Mouse (Mus musculus): ENCODE measurements around the gene Itpripl1. TPM values are rescaled to one million over a fixed set of nuclear protein-coding genes. Genes with fewer than 3 reads are reported as not detected.
"Not testable (repeated sequence)": the region's sequence is repeated elsewhere in the genome, so short reads cannot be mapped to it uniquely, and the experiment has no call there.

The Itpripl1 gene
- total and polyA plus RNA-seq, 3 experiments = 7.9 to 17.6 (median 14.4) TPM

DNA sequence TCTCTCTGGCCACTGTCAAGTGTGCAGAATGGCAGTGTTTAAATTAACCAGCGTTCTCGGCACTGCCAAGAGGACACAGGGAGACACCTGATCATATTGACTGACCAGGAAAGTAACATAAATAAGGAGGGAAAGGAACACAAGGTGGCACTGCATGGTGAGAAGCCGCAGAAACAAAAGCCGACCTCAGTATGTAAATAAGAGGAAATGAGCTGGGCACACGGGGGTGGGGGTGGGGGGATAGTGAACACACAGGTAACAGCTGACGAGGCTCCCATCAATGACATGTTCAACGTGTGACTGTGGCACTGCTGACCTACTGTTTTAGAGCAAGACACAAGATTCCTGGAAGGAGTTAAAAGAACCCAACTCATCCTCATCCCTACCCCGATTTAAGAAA is 11.9 kb downstream of the Itpripl1 start:
- Histone ChIP-seq H3K27me3 (ENCODE audit: control insufficient read depth, insufficient read depth, low read length) (no peaks in the 10 kb centered on the region), H3K9ac (ENCODE audit: low read depth, low read length) (no peak overlapping the region), H3K79me2 (replicated peaks; ENCODE audit: control insufficient read depth, insufficient read depth, low read length) (no peaks in the 10 kb centered on the region; the same call in 1 of the 2 replicates), H3K4me3 (no peak overlapping the region), H3K4me1 (ENCODE audit: control insufficient read depth, insufficient read depth, low read length) (peaks cover under 1% of the 10 kb centered on the region), H3K27ac (no peak overlapping the region), H3K36me3 (ENCODE audit: control insufficient read depth, insufficient read depth, low read length) (no peaks in the 10 kb centered on the region)
- intact Hi-C loops (cut with DNase I) = loop anchor here (5.0 kb wide), 1 partner anchor 59 kb away; the partner anchor contains the start of gene Blvra
- no peak for DNase-seq
- 63% methylated on average over 8 of the region's 8 CpGs for WGBS
- TF ChIP-seq CTCF (IDR thresholded peaks at IDR 0.05) (no peak), EP300 (IDR thresholded peaks at IDR 0.05; ENCODE audit: insufficient read depth, low read depth, low read length) (no peak), POLR2A (IDR thresholded peaks at IDR 0.05; ENCODE audit: insufficient read depth, low read depth, low read length) (no peak)

DNA sequence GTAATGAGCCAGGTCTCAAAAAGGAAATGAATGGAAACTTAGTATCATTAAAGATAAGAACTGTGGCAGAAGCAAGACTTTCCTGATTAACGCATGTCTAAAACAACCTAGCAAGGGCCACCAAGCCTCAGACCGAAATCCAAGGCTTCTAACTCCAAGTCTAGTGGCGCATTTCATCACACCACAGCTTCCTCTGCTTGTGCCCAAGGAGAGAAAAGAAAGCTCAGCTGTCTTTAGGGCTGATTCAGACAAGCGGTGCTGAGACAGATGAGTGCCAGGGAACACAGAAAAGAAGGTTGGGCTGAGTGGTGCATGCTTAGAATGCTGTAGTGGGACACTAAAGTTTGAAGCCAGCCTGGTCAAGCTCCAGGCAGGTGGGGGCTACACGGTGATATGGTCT is 14.3 kb downstream of the Itpripl1 start:
- no peak overlapping the region for H3K27ac ChIP-seq
- no peaks in the 10 kb centered on the region for H3K27me3 ChIP-seq (ENCODE audit: control insufficient read depth, insufficient read depth, low read length)
- H3K4me1 ChIP-seq (ENCODE audit: control insufficient read depth, insufficient read depth, low read length) = no peaks in the 10 kb centered on the region
- TF ChIP-seq CTCF (IDR thresholded peaks at IDR 0.05) (no peak), POLR2A (IDR thresholded peaks at IDR 0.05; ENCODE audit: insufficient read depth, low read depth, low read length) (no peak), EP300 (IDR thresholded peaks at IDR 0.05; ENCODE audit: insufficient read depth, low read depth, low read length) (no peak)
- DNase-seq = no peak
- 60% methylated on average over 5 of the region's 5 CpGs for WGBS
- no peak overlapping the region for H3K4me3 ChIP-seq
- intact Hi-C loops (cut with DNase I) = no loop called here
- no peaks in the 10 kb centered on the region; the same call in 1 of the 2 replicates for H3K79me2 ChIP-seq (replicated peaks; ENCODE audit: control insufficient read depth, insufficient read depth, low read length)
- H3K36me3 ChIP-seq (ENCODE audit: control insufficient read depth, insufficient read depth, low read length) = no peaks in the 10 kb centered on the region
- H3K9ac ChIP-seq (ENCODE audit: low read depth, low read length) = no peak overlapping the region

DNA sequence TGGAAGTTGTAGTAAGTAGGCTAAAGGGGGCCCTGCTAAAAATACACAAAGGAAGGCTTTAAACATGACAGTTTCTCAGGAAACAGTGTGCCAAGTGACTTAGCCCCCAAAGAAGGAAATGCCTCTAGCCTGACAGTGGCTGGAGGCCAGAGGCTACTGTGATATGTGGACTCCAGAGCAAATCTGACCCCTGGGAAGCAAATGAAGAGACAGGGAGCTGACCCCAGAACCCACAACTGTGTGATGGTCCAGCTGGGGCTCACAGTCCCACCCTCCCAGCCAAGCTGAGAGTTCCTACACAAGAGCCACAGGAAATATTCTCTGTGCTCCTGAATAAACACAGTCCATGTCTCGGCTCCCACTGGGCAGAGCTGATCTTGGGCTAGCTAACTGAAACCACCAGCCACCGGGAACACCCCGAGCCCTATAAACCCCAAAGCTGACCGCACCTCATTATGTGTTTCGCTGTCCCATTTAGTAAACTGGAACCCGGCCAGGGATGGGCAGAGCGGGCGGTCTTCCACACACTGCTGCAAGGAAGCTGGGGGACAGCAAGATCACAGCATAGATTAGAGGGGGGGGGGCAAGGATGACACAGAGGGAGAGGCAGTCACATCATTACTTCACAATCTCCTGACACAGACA is 21.5 kb downstream of the Itpripl1 start:
- peaks cover 5% of the 10 kb centered on the region for H3K4me1 ChIP-seq (ENCODE audit: control insufficient read depth, insufficient read depth, low read length)
- H3K4me3 ChIP-seq = peak overlapping the region; percentile 12; the same call in 1 of the 2 replicates
- H3K9ac ChIP-seq (ENCODE audit: low read depth, low read length) = no peak overlapping the region
- intact Hi-C loops (cut with DNase I) = loop anchor here (1.0 kb wide), 1 partner anchor 22 kb away; the partner anchor contains the start of gene Itpripl1
- no peaks in the 10 kb centered on the region for H3K36me3 ChIP-seq (ENCODE audit: control insufficient read depth, insufficient read depth, low read length)
- DNase-seq = peak; percentile 35 to 50
- TF ChIP-seq CTCF (IDR thresholded peaks at IDR 0.05) = no peak
- TF ChIP-seq EP300 (IDR thresholded peaks at IDR 0.05; ENCODE audit: insufficient read depth, low read depth, low read length) = no peak
- TF ChIP-seq POLR2A (IDR thresholded peaks at IDR 0.05; ENCODE audit: insufficient read depth, low read depth, low read length) = no peak
- H3K27ac ChIP-seq = peak overlapping the region; percentile 73
- 41% methylated on average over 8 of the region's 8 CpGs for WGBS
- no peaks in the 10 kb centered on the region for H3K79me2 ChIP-seq (replicated peaks; ENCODE audit: control insufficient read depth, insufficient read depth, low read length)
- no peaks in the 10 kb centered on the region for H3K27me3 ChIP-seq (ENCODE audit: control insufficient read depth, insufficient read depth, low read length)

DNA sequence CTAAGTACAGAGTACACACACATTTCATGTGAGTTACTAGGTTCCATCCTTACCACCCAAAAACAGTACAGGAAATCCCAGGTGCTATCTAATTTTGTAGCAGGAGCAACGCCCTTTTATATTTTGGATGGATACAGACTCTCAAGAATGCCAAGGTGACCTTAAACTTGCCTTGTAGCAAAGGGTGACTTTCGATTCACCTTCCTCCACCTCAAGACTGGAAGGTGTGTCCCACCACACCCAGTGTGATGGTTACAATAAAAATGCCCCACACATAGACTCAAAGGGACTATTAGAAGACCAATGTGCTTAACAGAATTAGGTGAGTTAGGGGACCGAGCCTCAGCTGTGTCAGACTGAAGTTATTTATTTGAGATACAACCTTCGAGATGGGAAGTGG is 34.3 kb downstream of the Itpripl1 start:
- H3K36me3 ChIP-seq (ENCODE audit: control insufficient read depth, insufficient read depth, low read length) = no peaks in the 10 kb centered on the region

DNA sequence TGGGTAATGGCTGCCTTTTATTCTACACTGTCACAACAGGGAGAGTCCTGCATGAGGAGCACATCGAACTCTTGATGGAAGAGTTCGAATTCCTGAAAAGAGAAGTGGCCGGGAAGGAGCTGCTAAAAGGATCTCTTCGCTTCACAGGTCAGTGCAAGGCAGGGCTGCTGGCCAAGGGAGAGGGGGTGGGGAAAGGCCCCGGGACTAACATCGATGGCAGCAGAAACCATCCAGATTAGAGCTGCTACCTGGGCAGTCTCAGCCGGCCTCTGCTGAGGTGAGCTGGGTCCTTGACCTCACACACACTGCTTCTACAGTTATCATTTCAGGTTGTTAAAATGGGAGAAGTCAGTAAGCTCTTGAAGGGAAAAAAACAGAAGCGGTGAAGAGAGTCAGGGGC is 51.2 kb downstream of the Itpripl1 start:
- 60% methylated on average over 8 of the region's 8 CpGs for WGBS
- Histone ChIP-seq H3K4me3 (no peak overlapping the region), H3K9ac (ENCODE audit: low read depth, low read length) (no peak overlapping the region), H3K27ac (no peak overlapping the region), H3K79me2 (replicated peaks; ENCODE audit: control insufficient read depth, insufficient read depth, low read length) (no peaks in the 10 kb centered on the region), H3K4me1 (ENCODE audit: control insufficient read depth, insufficient read depth, low read length) (no peaks in the 10 kb centered on the region), H3K27me3 (ENCODE audit: control insufficient read depth, insufficient read depth, low read length) (no peaks in the 10 kb centered on the region), H3K36me3 (ENCODE audit: control insufficient read depth, insufficient read depth, low read length) (no peaks in the 10 kb centered on the region; the same call in 1 of the 2 replicates)
- DNase-seq = no peak
- TF ChIP-seq EP300 (IDR thresholded peaks at IDR 0.05; ENCODE audit: insufficient read depth, low read depth, low read length) = no peak
- no peak for TF ChIP-seq CTCF (IDR thresholded peaks at IDR 0.05)
- no peak for TF ChIP-seq POLR2A (IDR thresholded peaks at IDR 0.05; ENCODE audit: insufficient read depth, low read depth, low read length)
- intact Hi-C loops (cut with DNase I) = no loop called here

More for the DNA sequence above, 34.3 kb downstream of the Itpripl1 start:
- Histone ChIP-seq H3K9ac (ENCODE audit: low read depth, low read length) (no peak overlapping the region), H3K4me3 (no peak overlapping the region), H3K4me1 (ENCODE audit: control insufficient read depth, insufficient read depth, low read length) (no peaks in the 10 kb centered on the region), H3K27me3 (ENCODE audit: control insufficient read depth, insufficient read depth, low read length) (no peaks in the 10 kb centered on the region), H3K79me2 (replicated peaks; ENCODE audit: control insufficient read depth, insufficient read depth, low read length) (no peaks in the 10 kb centered on the region), H3K27ac (no peak overlapping the region)
- intact Hi-C loops (cut with DNase I) = loop anchor here (5.0 kb wide), 2 partner anchors 38 to 93 kb away; no protein-coding TSS in a partner anchor
- TF ChIP-seq CTCF (IDR thresholded peaks at IDR 0.05) (no peak), POLR2A (IDR thresholded peaks at IDR 0.05; ENCODE audit: insufficient read depth, low read depth, low read length) (no peak), EP300 (IDR thresholded peaks at IDR 0.05; ENCODE audit: insufficient read depth, low read depth, low read length) (no peak)
- 84% methylated on average over 4 of the region's 4 CpGs for WGBS
- no peak for DNase-seq

DNA sequence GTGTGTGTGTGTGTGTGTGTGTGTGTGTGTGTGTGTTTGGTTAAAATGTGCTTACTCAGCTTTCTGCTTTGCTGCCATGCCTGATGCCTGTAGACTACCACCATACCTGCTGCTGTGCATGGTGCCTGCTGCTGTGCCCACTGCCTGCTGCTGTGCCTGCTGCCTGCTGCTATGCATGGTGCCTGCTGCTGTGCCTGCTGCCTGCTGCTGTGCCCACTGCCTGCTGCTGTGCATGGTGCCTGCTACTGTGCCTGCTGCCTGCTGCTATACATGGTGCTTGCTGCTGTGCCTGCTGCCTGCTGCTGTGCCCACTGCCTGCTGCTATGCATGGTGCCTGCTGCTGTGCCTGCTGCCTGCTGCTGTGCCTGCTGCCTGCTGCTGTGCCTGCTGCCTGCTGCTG is 53.1 kb downstream of the Itpripl1 start:
- H3K27ac ChIP-seq; DNase-seq; H3K36me3 ChIP-seq (ENCODE audit: control insufficient read depth, insufficient read depth, low read length); H3K4me1 ChIP-seq (ENCODE audit: control insufficient read depth, insufficient read depth, low read length); intact Hi-C loops (cut with DNase I); H3K9ac ChIP-seq (ENCODE audit: low read depth, low read length); H3K27me3 ChIP-seq (ENCODE audit: control insufficient read depth, insufficient read depth, low read length); H3K79me2 ChIP-seq (replicated peaks; ENCODE audit: control insufficient read depth, insufficient read depth, low read length); H3K4me3 ChIP-seq: not testable (repeated sequence)

Other genes starting within 250 kb of the Itpripl1 start
- 10 to 100 TPM; 51.5 to 56.4 TPM for gene Sppl2a, start 210.2 kb downstream of the Itpripl1 start, total RNA-seq (2021)
- gene Sppl2a, start 210.2 kb downstream of the Itpripl1 start, polyA plus RNA-seq (2012; rRNA removed) = 17.4 and 37.5 TPM in 2 replicates
- 1 to 10 TPM; 5.6 to 6.2 TPM for gene Ap4e1, start 134.7 kb downstream of the Itpripl1 start, total RNA-seq (2021)
- gene Ap4e1, start 134.7 kb downstream of the Itpripl1 start, polyA plus RNA-seq (2012; rRNA removed) = 1.9 and 3.6 TPM in 2 replicates
- gene Blvra, start 72.8 kb downstream of the Itpripl1 start, total RNA-seq (2021) = 10 to 100 TPM; 16.3 to 20.0 TPM
- gene Blvra, start 72.8 kb downstream of the Itpripl1 start, polyA plus RNA-seq (2012; rRNA removed) = 9.0 and 15.9 TPM in 2 replicates
- gene Ncaph, start 9.5 kb downstream of the Itpripl1 start, total RNA-seq (2021) = 1 to 10 TPM in 1 of 2 experiments, under 1 TPM in 1; 0.64 to 1.4 TPM
- 0.41 and 0.44 TPM in 2 replicates for gene Ncaph, start 9.5 kb downstream of the Itpripl1 start, polyA plus RNA-seq (2012; rRNA removed)
- gene 1810024B03Rik, start 64.8 kb upstream of the Itpripl1 start, total RNA-seq (2021) = under 1 TPM; 0.36 to 0.60 TPM
- gene 1810024B03Rik, start 64.8 kb upstream of the Itpripl1 start, polyA plus RNA-seq (2012; rRNA removed) = 0.94 TPM in 2 replicates
- gene Snrnp200, start 64.9 kb upstream of the Itpripl1 start, total RNA-seq (2021) = 10 to 100 TPM; 59.3 to 69.5 TPM
- gene Snrnp200, start 64.9 kb upstream of the Itpripl1 start, polyA plus RNA-seq (2012; rRNA removed) = 34.0 and 58.7 TPM in 2 replicates
- gene Ciao1, start 104.4 kb upstream of the Itpripl1 start, total RNA-seq (2021) = 10 to 100 TPM; 56.3 to 60.8 TPM
- gene Ciao1, start 104.4 kb upstream of the Itpripl1 start, polyA plus RNA-seq (2012; rRNA removed) = 59.1 and 74.2 TPM in 2 replicates
- gene Tmem127, start 104.5 kb upstream of the Itpripl1 start, total RNA-seq (2021) = 10 to 100 TPM; 24.8 to 27.4 TPM
- 45.6 and 64.8 TPM in 2 replicates for gene Tmem127, start 104.5 kb upstream of the Itpripl1 start, polyA plus RNA-seq (2012; rRNA removed)
- 100 to 1,000 TPM; 150 to 165 TPM for gene Stard7, start 126.8 kb upstream of the Itpripl1 start, total RNA-seq (2021)
- gene Stard7, start 126.8 kb upstream of the Itpripl1 start, polyA plus RNA-seq (2012; rRNA removed) = 64.0 and 151 TPM in 2 replicates
- gene Dusp2, start 192.7 kb upstream of the Itpripl1 start, total RNA-seq (2021) = under 1 TPM; 0.44 to 0.45 TPM
- 0.97 and 1.1 TPM in 2 replicates for gene Dusp2, start 192.7 kb upstream of the Itpripl1 start, polyA plus RNA-seq (2012; rRNA removed)
- not detected for gene Astl, start 195.2 kb upstream of the Itpripl1 start, total RNA-seq (2021)
- not detected in 2 replicates for gene Astl, start 195.2 kb upstream of the Itpripl1 start, polyA plus RNA-seq (2012; rRNA removed)
- 1 to 10 TPM in 1 of 2 experiments, under 1 TPM in 1; 0.73 to 1.1 TPM for gene Adra2b, start 219.8 kb upstream of the Itpripl1 start, total RNA-seq (2021)
- 1.0 and 1.6 TPM in 2 replicates for gene Adra2b, start 219.8 kb upstream of the Itpripl1 start, polyA plus RNA-seq (2012; rRNA removed)